ENCODE assay signal across 13 mouse cellular contexts in the genomic region with DNA sequence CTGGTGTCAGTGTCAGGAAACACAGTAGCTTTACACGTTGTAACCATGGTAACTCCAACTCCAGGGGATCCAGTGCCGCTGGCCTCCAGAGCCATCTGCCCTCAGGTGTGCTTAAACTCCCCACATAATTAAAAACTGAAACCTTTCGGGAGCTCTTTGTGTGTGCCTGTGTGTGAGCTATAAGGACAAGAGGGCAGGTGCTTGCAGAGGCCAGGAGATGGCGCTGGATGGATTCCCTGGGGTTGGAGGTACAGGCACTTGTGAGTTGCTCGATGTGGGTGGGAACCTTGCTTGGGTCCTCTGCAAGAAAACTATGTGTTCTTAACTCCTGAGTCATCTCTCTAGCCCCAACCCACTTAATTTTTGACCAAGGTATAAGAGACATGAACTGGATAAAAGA.
DNase-seq lines count a peak whose midpoint lies in the region; ATAC-seq and TF ChIP-seq lines count a peak whose summit lies in the region.
"Had no signal": no experiment of that assay in that cellular context is flagged by ENCODE, and none has a peak within 500 bp of the region (broad histone marks: within the 10 kb centered on the region; RNA-seq: fewer than 3 reads in every experiment).

No protein-coding gene starts in this region.

- no peak for TF ChIP-seq POLR2A in liver, adult 2 months (IDR thresholded peaks at IDR 0.05; ENCODE audit: extremely low read depth, insufficient read depth, low read length)

- no peaks in the 10 kb centered on the region for H3K79me2 ChIP-seq in liver, adult 2 months (ENCODE audit: control insufficient read depth, insufficient read depth, low read length)

- H3K9ac ChIP-seq in forebrain, embryonic 11.5 days (ENCODE audit: low read length), result no peak overlapping the region
- H3K9ac ChIP-seq in forebrain, embryonic 12.5 days, result no peak overlapping the region
- H3K9ac ChIP-seq in liver, adult 2 months (ENCODE audit: low read depth, low read length), result no peak overlapping the region
- no peak overlapping the region for H3K9ac ChIP-seq in liver, embryonic 11.5 days (ENCODE audit: low read depth, low read length)
- H3K9ac ChIP-seq in liver, postnatal 0 days (replicated peaks), result no peak overlapping the region
- no peak overlapping the region for H3K9ac ChIP-seq in kidney, embryonic 15.5 days
- H3K9ac ChIP-seq: embryonic facial prominence, embryonic 15.5 days; liver, embryonic 15.5 days had no signal

- H3K27me3 ChIP-seq in forebrain, embryonic 11.5 days (ENCODE audit: control insufficient read depth, insufficient read depth, low read length), result no peaks in the 10 kb centered on the region
- no peaks in the 10 kb centered on the region for H3K27me3 ChIP-seq in forebrain, embryonic 12.5 days
- no peaks in the 10 kb centered on the region for H3K27me3 ChIP-seq in liver, adult 2 months (ENCODE audit: control insufficient read depth, insufficient read depth, low read length)
- no peaks in the 10 kb centered on the region for H3K27me3 ChIP-seq in liver, embryonic 11.5 days (replicated peaks; ENCODE audit: control insufficient read depth, insufficient read depth, low read length)
- no peaks in the 10 kb centered on the region for H3K27me3 ChIP-seq in liver, postnatal 0 days (ENCODE audit: insufficient read depth, low read length)
- H3K27me3 ChIP-seq in kidney, embryonic 15.5 days, result no peaks in the 10 kb centered on the region
- H3K27me3 ChIP-seq: embryonic facial prominence, embryonic 15.5 days; liver, embryonic 15.5 days had no signal

- H3K36me3 ChIP-seq in forebrain, embryonic 11.5 days (ENCODE audit: control insufficient read depth, insufficient read depth, low read length), result no peaks in the 10 kb centered on the region
- H3K36me3 ChIP-seq in forebrain, embryonic 12.5 days (replicated peaks), result 0 out of 2 replicates have a peak, but pooled peaks cover 2% of the 10 kb centered on the region
- H3K36me3 ChIP-seq in liver, adult 2 months (ENCODE audit: control insufficient read depth, insufficient read depth, low read length), result peaks cover 4% of the 10 kb centered on the region; the same call in 1 of the 2 replicates
- no peaks in the 10 kb centered on the region for H3K36me3 ChIP-seq in liver, embryonic 11.5 days (ENCODE audit: control insufficient read depth, insufficient read depth, low read length)
- H3K36me3 ChIP-seq in liver, postnatal 0 days (replicated peaks; ENCODE audit: insufficient read depth, low read length), result 0 out of 2 replicates have a peak, but pooled peaks cover 2% of the 10 kb centered on the region
- peaks cover 12% of the 10 kb centered on the region for H3K36me3 ChIP-seq in kidney, embryonic 15.5 days
- H3K36me3 ChIP-seq: liver, embryonic 15.5 days had no signal

- H3K27ac ChIP-seq in forebrain, embryonic 11.5 days (ENCODE audit: low read depth, low read length), result no peak overlapping the region
- H3K27ac ChIP-seq in forebrain, embryonic 12.5 days, result no peak overlapping the region
- H3K27ac ChIP-seq in liver, adult 2 months (replicated peaks; ENCODE audit: insufficient read depth, low read depth, low read length), result no peak overlapping the region
- H3K27ac ChIP-seq in liver, embryonic 11.5 days (ENCODE audit: low read depth, low read length), result no peak overlapping the region
- no peak overlapping the region for H3K27ac ChIP-seq in liver, postnatal 0 days (ENCODE audit: low read depth)
- H3K27ac ChIP-seq in kidney, embryonic 15.5 days, result no peak overlapping the region
- H3K27ac ChIP-seq: embryonic facial prominence, embryonic 15.5 days; liver, embryonic 15.5 days had no signal

- TF ChIP-seq EP300 in liver, postnatal 0 days (IDR thresholded peaks at IDR 0.05; ENCODE audit: low read depth), result no peak

- H3K4me3 ChIP-seq in forebrain, embryonic 11.5 days (ENCODE audit: low read depth, low read length), result no peak overlapping the region
- H3K4me3 ChIP-seq in forebrain, embryonic 12.5 days (replicated peaks), result no peak overlapping the region
- H3K4me3 ChIP-seq in liver, adult 2 months (ENCODE audit: insufficient read depth, low read depth, low read length), result no peak overlapping the region
- H3K4me3 ChIP-seq in liver, embryonic 11.5 days (ENCODE audit: low read depth, low read length), result no peak overlapping the region
- no peak overlapping the region for H3K4me3 ChIP-seq in liver, postnatal 0 days (ENCODE audit: low read depth, low read length)
- no peak overlapping the region for H3K4me3 ChIP-seq in kidney, embryonic 15.5 days (replicated peaks)
- H3K4me3 ChIP-seq: embryonic facial prominence, embryonic 15.5 days; liver, embryonic 15.5 days had no signal

- ATAC-seq in forebrain, embryonic 11.5 days (replicated peaks; ENCODE audit: low FRiP score), result 0 out of 2 replicates have a peak, but pooled peaks have one; percentile 33
- no peak for ATAC-seq in forebrain, embryonic 12.5 days (ENCODE audit: low FRiP score)
- no peak for ATAC-seq in liver, embryonic 11.5 days (replicated peaks; ENCODE audit: low FRiP score)
- no peak for ATAC-seq in liver, postnatal 0 days
- no peak for ATAC-seq in kidney, embryonic 15.5 days (replicated peaks; ENCODE audit: low FRiP score)

- H3K9me3 ChIP-seq in forebrain, embryonic 11.5 days (ENCODE audit: control insufficient read depth, low read length), result no peaks in the 10 kb centered on the region
- H3K9me3 ChIP-seq in forebrain, embryonic 12.5 days, result no peaks in the 10 kb centered on the region
- no peaks in the 10 kb centered on the region for H3K9me3 ChIP-seq in liver, embryonic 11.5 days (ENCODE audit: control insufficient read depth, low read length)
- no peaks in the 10 kb centered on the region for H3K9me3 ChIP-seq in liver, postnatal 0 days (ENCODE audit: low read length)
- no peaks in the 10 kb centered on the region for H3K9me3 ChIP-seq in kidney, embryonic 15.5 days (replicated peaks)
- H3K9me3 ChIP-seq: embryonic facial prominence, embryonic 15.5 days; liver, embryonic 15.5 days had no signal

- peak; percentile 41 for TF ChIP-seq CTCF in liver, adult 2 months (IDR thresholded peaks at IDR 0.05; ENCODE audit: low read depth, low read length)
- TF ChIP-seq CTCF in liver, postnatal 0 days (IDR thresholded peaks at IDR 0.05; ENCODE audit: low read depth), result peak; percentile 35

- DNase-seq in forebrain, embryonic 11.5 days (ENCODE audit: low spot score), result no peak
- DNase-seq in liver, adult 2 months (ENCODE audit: extremely low read depth, low read depth, low spot score), result no peak
- no peak for DNase-seq in liver, embryonic 11.5 days (ENCODE audit: low spot score)
- DNase-seq in NIH3T3 (ENCODE audit: low read depth), result peak; percentile 22
- DNase-seq in liver, postnatal 0 days, result no peak
- no peak for DNase-seq in ovary, postnatal 36 days (ENCODE audit: low spot score)
- DNase-seq: cerebellum, adult 9-11 months; gastrocnemius, postnatal 36 days; right cerebral cortex, postnatal 14 days had no signal

- no peaks in the 10 kb centered on the region for H3K4me1 ChIP-seq in forebrain, embryonic 11.5 days (replicated peaks; ENCODE audit: control insufficient read depth, insufficient read depth, low read length)
- no peaks in the 10 kb centered on the region for H3K4me1 ChIP-seq in forebrain, embryonic 12.5 days
- H3K4me1 ChIP-seq in liver, adult 2 months (ENCODE audit: control insufficient read depth, insufficient read depth, low read length), result no peaks in the 10 kb centered on the region
- no peaks in the 10 kb centered on the region for H3K4me1 ChIP-seq in liver, embryonic 11.5 days (replicated peaks; ENCODE audit: control insufficient read depth, insufficient read depth, low read length)
- no peaks in the 10 kb centered on the region for H3K4me1 ChIP-seq in liver, postnatal 0 days (ENCODE audit: insufficient read depth)
- H3K4me1 ChIP-seq in kidney, embryonic 15.5 days, result 0 out of 2 replicates have a peak, but pooled peaks cover 3% of the 10 kb centered on the region
- H3K4me1 ChIP-seq: embryonic facial prominence, embryonic 15.5 days; liver, embryonic 15.5 days had no signal

- 52% methylated on average over 5 of the region's 5 CpGs for WGBS in forebrain, embryonic 11.5 days
- WGBS in forebrain, embryonic 12.5 days, result 54% methylated on average over 5 of the region's 5 CpGs
- 75% methylated on average over 5 of the region's 5 CpGs for WGBS in liver, adult 2 months
- 63% methylated on average over 5 of the region's 5 CpGs for WGBS in liver, embryonic 11.5 days
- WGBS in liver, postnatal 0 days (ENCODE audit: insufficient replicate concordance), result 63% methylated on average over 5 of the region's 5 CpGs
- 56% methylated on average over 5 of the region's 5 CpGs for WGBS in kidney, embryonic 15.5 days

- H3K4me2 ChIP-seq in forebrain, embryonic 11.5 days (ENCODE audit: low read depth, low read length, severe bottlenecking), result no peak overlapping the region
- H3K4me2 ChIP-seq in forebrain, embryonic 12.5 days, result no peak overlapping the region
- no peak overlapping the region for H3K4me2 ChIP-seq in liver, embryonic 11.5 days
- no peak overlapping the region for H3K4me2 ChIP-seq in liver, postnatal 0 days (ENCODE audit: low read depth, low read length)
- H3K4me2 ChIP-seq in kidney, embryonic 15.5 days, result no peak overlapping the region
- H3K4me2 ChIP-seq: embryonic facial prominence, embryonic 15.5 days; liver, embryonic 15.5 days had no signal
